Mouse (Mus musculus): ENCODE measurements around the gene Saysd1.

The Saysd1 gene

DNA sequence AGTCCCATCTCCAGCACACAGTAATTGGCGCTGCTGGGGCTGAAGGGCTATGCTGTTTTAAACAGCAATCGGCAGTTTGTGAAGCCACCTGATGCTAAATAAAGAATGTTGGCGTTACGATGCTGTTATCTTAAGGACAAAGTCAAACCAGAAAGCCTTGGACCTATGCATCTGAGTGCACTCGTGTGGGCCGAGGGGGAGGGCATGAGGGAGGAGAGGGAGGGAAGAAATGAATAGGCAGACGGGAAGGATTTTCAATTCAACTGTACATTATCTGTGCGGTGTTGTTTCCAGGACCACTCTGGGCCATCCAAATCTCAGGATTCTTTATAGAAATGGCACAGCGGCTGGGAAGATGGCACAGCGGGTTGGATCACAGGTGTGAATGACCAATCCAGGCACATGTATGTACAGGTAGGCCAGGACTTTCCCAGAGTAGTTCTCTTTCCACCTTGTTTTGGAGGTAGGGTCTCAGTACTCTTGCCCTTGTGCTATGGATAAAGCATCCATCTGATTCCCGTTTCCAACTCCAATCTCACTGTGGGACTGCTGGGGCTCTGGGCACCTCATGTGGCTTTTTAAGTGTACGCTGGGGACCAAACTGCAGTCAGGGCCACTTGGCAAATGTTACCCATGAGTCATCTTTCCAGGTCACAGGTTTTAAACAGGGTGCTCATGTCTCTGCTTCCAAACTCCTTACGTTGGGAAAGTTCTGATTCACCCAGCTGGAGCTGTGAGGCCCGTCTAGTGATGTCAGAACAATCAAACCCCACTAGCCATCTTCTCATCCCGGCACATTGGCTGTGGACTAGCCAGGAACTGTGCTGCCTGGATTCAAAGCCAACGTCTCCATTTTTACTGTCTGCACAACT is at the start of gene Saysd1:
Saysd1 (minus strand) TSS at position 51 of the 872 bp plus-strand sequence.
- Histone ChIP-seq H3K36me3 (ENCODE audit: control insufficient read depth, insufficient read depth, low read length, poor library complexity, severe bottlenecking) (peaks cover 4% of the 10 kb centered on the region), H3K27me3 (ENCODE audit: control insufficient read depth, insufficient read depth, low read length, poor library complexity, severe bottlenecking) (no peaks in the 10 kb centered on the region; the same call in 1 of the 2 replicates)
- DNase-seq (ENCODE audit: low read depth, low spot score): no peak

- Histone ChIP-seq H3K27me3 (ENCODE audit: control insufficient read depth, insufficient read depth, low read length, poor library complexity, severe bottlenecking) (no peaks in the 10 kb centered on the region), H3K36me3 (ENCODE audit: control insufficient read depth, insufficient read depth, low read length, poor library complexity, severe bottlenecking) (no peaks in the 10 kb centered on the region)
- DNase-seq (ENCODE audit: low read depth, low spot score): no peak
Measured at GRCm38 (mm10) chr14:20185426-20185825, 47.1 kb upstream of the Saysd1 start.

GRCm38 (mm10) chr14:20183701-20184100 is 45.4 kb upstream of the Saysd1 start:
- H3K27me3 ChIP-seq (ENCODE audit: control insufficient read depth, insufficient read depth, low read length, poor library complexity, severe bottlenecking): no peaks in the 10 kb centered on the region
- DNase-seq (ENCODE audit: low read depth, low spot score): no peak

DNA sequence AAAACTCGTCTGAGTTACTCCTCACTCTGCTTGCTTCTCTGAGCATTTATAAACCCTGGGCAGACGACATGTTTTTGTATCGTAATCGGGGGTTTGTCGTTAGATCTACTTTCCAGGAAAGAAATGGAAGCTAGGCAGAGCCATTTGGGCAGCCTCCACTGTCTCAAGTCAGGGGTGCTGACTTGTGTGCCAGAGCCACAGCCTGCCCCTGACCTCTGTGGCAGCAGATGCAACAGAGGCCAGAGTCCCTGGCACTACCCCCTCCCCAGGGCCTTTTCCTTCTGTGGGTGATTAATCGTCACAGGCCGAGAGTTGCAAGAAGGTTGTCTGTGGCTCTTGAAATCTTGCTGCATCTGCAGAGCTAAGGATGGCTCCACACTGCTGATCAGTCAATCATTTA is 44.3 kb upstream of the Saysd1 start:
- Histone ChIP-seq H3K36me3 (ENCODE audit: control insufficient read depth, insufficient read depth, low read length, poor library complexity, severe bottlenecking) (no peaks in the 10 kb centered on the region), H3K27me3 (ENCODE audit: control insufficient read depth, insufficient read depth, low read length, poor library complexity, severe bottlenecking) (no peaks in the 10 kb centered on the region)
- DNase-seq (ENCODE audit: low read depth, low spot score): no peak

More at GRCm38 (mm10) chr14:20183701-20184100, 45.4 kb upstream of the Saysd1 start:
- H3K36me3 ChIP-seq (ENCODE audit: control insufficient read depth, insufficient read depth, low read length, poor library complexity, severe bottlenecking): no peaks in the 10 kb centered on the region

GRCm38 (mm10) chr14:20181466-20181921 is 43.2 kb upstream of the Saysd1 start, which contains the start of gene Kcnk5:
Gene Kcnk5 (minus strand): TSS chr14:20181809.
- Histone ChIP-seq H3K36me3 (ENCODE audit: control insufficient read depth, insufficient read depth, low read length, poor library complexity, severe bottlenecking) (no peaks in the 10 kb centered on the region), H3K27me3 (ENCODE audit: control insufficient read depth, insufficient read depth, low read length, poor library complexity, severe bottlenecking) (no peaks in the 10 kb centered on the region)
- DNase-seq (ENCODE audit: low read depth, low spot score): peak; percentile 90

DNA sequence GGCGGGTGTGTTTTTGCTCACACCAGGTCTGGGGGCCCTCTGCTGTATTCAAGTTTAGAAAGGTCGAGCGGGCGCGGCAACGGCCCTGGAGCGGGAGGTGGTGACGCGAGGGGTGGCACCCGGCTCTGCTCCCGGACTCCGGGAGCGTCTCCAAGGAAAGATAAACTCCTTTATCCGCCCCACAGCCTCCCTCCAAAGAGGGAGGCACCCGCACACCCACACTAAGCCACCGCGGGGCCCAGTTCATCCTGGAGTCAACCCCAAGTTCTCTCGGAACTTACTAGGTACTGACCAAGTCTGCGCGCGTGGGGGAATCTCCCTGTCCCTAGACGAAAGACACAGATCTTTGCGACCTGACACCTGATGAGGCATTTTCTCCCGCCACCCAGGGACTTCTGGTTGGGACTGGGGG is 42.4 kb upstream of the Saysd1 start:
- Histone ChIP-seq H3K36me3 (ENCODE audit: control insufficient read depth, insufficient read depth, low read length, poor library complexity, severe bottlenecking) (no peaks in the 10 kb centered on the region), H3K27me3 (ENCODE audit: control insufficient read depth, insufficient read depth, low read length, poor library complexity, severe bottlenecking) (no peaks in the 10 kb centered on the region)
- DNase-seq (ENCODE audit: low read depth, low spot score): peak; percentile 41

- no peak for DNase-seq (ENCODE audit: low read depth, low spot score)
Measured at GRCm38 (mm10) chr14:20180304-20180703, 42.0 kb upstream of the Saysd1 start.

GRCm38 (mm10) chr14:20179731-20180280 is 41.5 kb upstream of the Saysd1 start:
- H3K27me3 ChIP-seq (ENCODE audit: control insufficient read depth, insufficient read depth, low read length, poor library complexity, severe bottlenecking): no peaks in the 10 kb centered on the region
- H3K36me3 ChIP-seq (ENCODE audit: control insufficient read depth, insufficient read depth, low read length, poor library complexity, severe bottlenecking): no peaks in the 10 kb centered on the region
- DNase-seq (ENCODE audit: low read depth, low spot score): peak; percentile 60

More at GRCm38 (mm10) chr14:20180304-20180703, 42.0 kb upstream of the Saysd1 start:
- no peaks in the 10 kb centered on the region for H3K27me3 ChIP-seq (ENCODE audit: control insufficient read depth, insufficient read depth, low read length, poor library complexity, severe bottlenecking)
- no peaks in the 10 kb centered on the region for H3K36me3 ChIP-seq (ENCODE audit: control insufficient read depth, insufficient read depth, low read length, poor library complexity, severe bottlenecking)

DNA sequence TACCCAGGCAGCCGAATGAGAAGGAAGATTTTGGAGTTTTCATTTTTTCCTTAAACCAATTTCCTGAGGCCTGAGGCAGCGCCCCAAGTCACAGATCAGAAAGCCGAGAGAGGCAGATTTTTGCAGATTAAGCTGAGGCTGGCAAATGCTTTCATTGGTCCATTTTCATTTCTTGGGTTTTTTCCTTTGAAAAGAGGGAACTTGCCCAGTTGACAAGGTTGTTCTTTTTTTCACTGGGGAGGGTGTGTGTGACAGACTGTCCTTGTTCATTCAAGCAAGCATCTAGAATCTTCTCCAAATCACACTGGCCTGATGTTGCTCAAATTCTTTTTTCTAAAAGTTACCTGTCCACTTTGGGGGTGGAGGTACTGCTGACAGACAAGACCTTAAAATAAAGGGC is 40.7 kb upstream of the Saysd1 start:
- no peaks in the 10 kb centered on the region for H3K27me3 ChIP-seq (ENCODE audit: control insufficient read depth, insufficient read depth, low read length, poor library complexity, severe bottlenecking)
- peak; percentile 65 for DNase-seq (ENCODE audit: low read depth, low spot score)
- H3K36me3 ChIP-seq (ENCODE audit: control insufficient read depth, insufficient read depth, low read length, poor library complexity, severe bottlenecking): no peaks in the 10 kb centered on the region

DNA sequence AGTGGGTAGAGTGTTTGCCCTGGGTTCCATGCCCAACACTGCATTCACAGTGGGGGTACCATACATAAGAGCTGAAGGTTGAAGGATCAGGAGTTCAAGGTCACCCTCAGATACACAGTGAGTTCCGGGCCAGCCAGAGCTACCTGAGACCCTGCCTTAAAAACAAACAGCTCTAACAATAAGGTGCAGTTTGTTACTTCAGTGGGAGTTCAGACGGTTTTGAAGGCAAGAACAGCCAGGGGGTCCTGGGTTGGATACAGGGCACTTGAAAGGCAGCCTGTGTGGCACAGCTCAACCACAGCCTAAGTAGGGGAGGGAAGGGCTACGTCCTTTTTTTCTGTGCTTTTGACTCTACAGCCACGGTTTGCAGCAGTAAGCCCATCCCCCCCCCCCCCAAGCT is 40.3 kb upstream of the Saysd1 start:
- no peak for DNase-seq (ENCODE audit: low read depth, low spot score)
- Histone ChIP-seq H3K27me3 (ENCODE audit: control insufficient read depth, insufficient read depth, low read length, poor library complexity, severe bottlenecking) (no peaks in the 10 kb centered on the region), H3K36me3 (ENCODE audit: control insufficient read depth, insufficient read depth, low read length, poor library complexity, severe bottlenecking) (no peaks in the 10 kb centered on the region)

GRCm38 (mm10) chr14:20177494-20178123 is 39.3 kb upstream of the Saysd1 start:
- Histone ChIP-seq H3K27me3 (ENCODE audit: control insufficient read depth, insufficient read depth, low read length, poor library complexity, severe bottlenecking) (no peaks in the 10 kb centered on the region), H3K36me3 (ENCODE audit: control insufficient read depth, insufficient read depth, low read length, poor library complexity, severe bottlenecking) (no peaks in the 10 kb centered on the region)
- DNase-seq (ENCODE audit: low read depth, low spot score): no peak

DNA sequence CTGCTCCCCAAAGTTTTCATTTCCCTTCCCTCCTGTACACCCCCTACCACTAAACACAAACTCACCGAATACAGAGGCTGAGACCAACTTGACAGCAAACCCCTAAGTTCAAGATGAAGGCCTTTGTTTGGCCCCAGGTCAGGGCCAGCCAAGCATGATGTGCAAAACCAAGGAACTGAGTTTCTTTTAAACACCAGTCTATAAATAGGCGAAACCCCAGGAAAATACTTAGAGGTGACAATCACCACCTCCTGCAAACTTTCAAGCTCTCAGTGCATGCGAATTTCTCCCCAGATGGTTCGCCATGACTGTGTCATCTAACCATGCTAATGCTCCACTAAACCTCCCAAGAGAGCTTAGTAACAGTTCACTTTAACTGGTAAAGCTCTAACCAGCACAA is 37.4 kb upstream of the Saysd1 start:
- DNase-seq (ENCODE audit: low read depth, low spot score): no peak
- no peaks in the 10 kb centered on the region for H3K36me3 ChIP-seq (ENCODE audit: control insufficient read depth, insufficient read depth, low read length, poor library complexity, severe bottlenecking)
- no peaks in the 10 kb centered on the region for H3K27me3 ChIP-seq (ENCODE audit: control insufficient read depth, insufficient read depth, low read length, poor library complexity, severe bottlenecking)

- no peak for DNase-seq (ENCODE audit: low read depth, low spot score)
- no peaks in the 10 kb centered on the region for H3K27me3 ChIP-seq (ENCODE audit: control insufficient read depth, insufficient read depth, low read length, poor library complexity, severe bottlenecking)
- no peaks in the 10 kb centered on the region for H3K36me3 ChIP-seq (ENCODE audit: control insufficient read depth, insufficient read depth, low read length, poor library complexity, severe bottlenecking)
Measured at GRCm38 (mm10) chr14:20175114-20175513, 36.8 kb upstream of the Saysd1 start.

- DNase-seq (ENCODE audit: low read depth, low spot score): no peak
- H3K36me3 ChIP-seq (ENCODE audit: control insufficient read depth, insufficient read depth, low read length, poor library complexity, severe bottlenecking): no peaks in the 10 kb centered on the region
- no peaks in the 10 kb centered on the region for H3K27me3 ChIP-seq (ENCODE audit: control insufficient read depth, insufficient read depth, low read length, poor library complexity, severe bottlenecking)
Measured at GRCm38 (mm10) chr14:20174696-20175095, 36.4 kb upstream of the Saysd1 start.
